ENCODE assay signal across 9 mouse cellular contexts in genomic region chr2:39268357-39268756, GRCm38 (mm10). TPM values are rescaled to one million over a fixed set of nuclear protein-coding genes. Genes with fewer than 3 reads are reported as not detected.
DNase-seq lines count a peak whose midpoint lies in the region; ATAC-seq and TF ChIP-seq lines count a peak whose summit lies in the region.
"Had no signal": no experiment of that assay in that cellular context is flagged by ENCODE, and none has a peak within 500 bp of the region (broad histone marks: within the 10 kb centered on the region; RNA-seq: fewer than 3 reads in every experiment).

No protein-coding gene starts in this region.

- H3K4me3 ChIP-seq in C2C12 (ENCODE audit: insufficient read depth, poor library complexity, severe bottlenecking) = no peak overlapping the region
- H3K4me3 ChIP-seq in lung, embryonic 14.5 days (ENCODE audit: low read depth, low read length) = no peak overlapping the region
- H3K4me3 ChIP-seq: erythroblast, embryonic 14.5 days had no signal

- no peak overlapping the region for H3ac ChIP-seq in C2C12 (ENCODE audit: control insufficient read depth, insufficient read length, low read depth)

- H3K79me3 ChIP-seq in C2C12 (ENCODE audit: low read depth) = no peaks in the 10 kb centered on the region

- H3K36me3 ChIP-seq in C2C12 (ENCODE audit: control insufficient read depth, insufficient read depth) = no peaks in the 10 kb centered on the region
- H3K36me3 ChIP-seq in lung, embryonic 14.5 days (ENCODE audit: insufficient read depth) = no peaks in the 10 kb centered on the region

- no peaks in the 10 kb centered on the region for H3K27me3 ChIP-seq in C2C12 (ENCODE audit: control insufficient read depth, insufficient read depth, insufficient read length)
- no peaks in the 10 kb centered on the region for H3K27me3 ChIP-seq in lung, embryonic 14.5 days (ENCODE audit: insufficient read depth, low read length)

- no peaks in the 10 kb centered on the region for H3K9me3 ChIP-seq in lung, embryonic 14.5 days (ENCODE audit: low read depth, low read length)

- H3K27ac ChIP-seq in lung, embryonic 14.5 days (ENCODE audit: low read depth) = no peak overlapping the region

- intact Hi-C loops in heart, postnatal 14 days (cut with DNase I) = no loop called here
- intact Hi-C loops in heart, postnatal 25 days (cut with DNase I) = loop anchor here (1.0 kb wide), 1 partner anchor 105 kb away; no protein-coding TSS in a partner anchor

- WGBS in lung, embryonic 14.5 days = 44% methylated on average over 3 of the region's 3 CpGs

- ATAC-seq in erythroid progenitor cell, adult 5-6 weeks (replicated peaks; ENCODE audit: low FRiP score, poor library complexity, severe bottlenecking) = peak; percentile 79
- ATAC-seq in lung, embryonic 14.5 days (ENCODE audit: insufficient read depth) = no peak

- H3K79me2 ChIP-seq in C2C12 (ENCODE audit: control insufficient read depth, insufficient read depth) = no peaks in the 10 kb centered on the region

- TF ChIP-seq CTCF in C2C12 (IDR thresholded peaks at IDR 0.05; ENCODE audit: control insufficient read depth, insufficient read depth, insufficient read length) = peak; percentile 37
- TF ChIP-seq CTCF in lung, embryonic 14.5 days (IDR thresholded peaks at IDR 0.05; ENCODE audit: low read depth) = peak; percentile 64

- H3K4me1 ChIP-seq in lung, embryonic 14.5 days (ENCODE audit: insufficient read depth) = no peaks in the 10 kb centered on the region

- no peak overlapping the region for H3K4me2 ChIP-seq in lung, embryonic 14.5 days

- no peak overlapping the region for H3K9ac ChIP-seq in lung, embryonic 14.5 days

- DNase-seq in heart, postnatal 14 days = peak; percentile 2 to 30
- no peak for DNase-seq in heart, postnatal 25 days (ENCODE audit: low spot score)
- peak; percentile 15 for DNase-seq in MEL-GATA-1-ER (ENCODE audit: extremely low read depth, low read depth)
- DNase-seq in lung, embryonic 14.5 days = peak; percentile 69
- peak; percentile 58 for DNase-seq in thymus, postnatal 0 days (ENCODE audit: low spot score)
- DNase-seq in testis, postnatal 10 days (ENCODE audit: low spot score) = no peak

TF ChIP-seq in C2C12, 6 proteins besides CTCF, POLR2A, EP300 and RAD21:
- TF ChIP-seq MYOG (IDR thresholded peaks at IDR 0.05; ENCODE audit: control insufficient read depth, extremely low read depth, insufficient read length) (no peak), CEBPB (IDR thresholded peaks at IDR 0.05; ENCODE audit: low read depth) (no peak), USF1 (IDR thresholded peaks at IDR 0.05; ENCODE audit: low read depth) (no peak), FOSL1 (IDR thresholded peaks at IDR 0.05; ENCODE audit: insufficient read depth, low read length, poor library complexity, severe bottlenecking) (no peak), MAX (IDR thresholded peaks at IDR 0.05) (no peak), MYOD1 (IDR thresholded peaks at IDR 0.05; ENCODE audit: control insufficient read depth, insufficient read length, low read depth) (no peak)

RNA-seq across cellular contexts. Expression of gene Ppp6c, which starts 42.1 kb away (rescaled TPM):
- 10 to 100 TPM; 58.0 to 62.5 TPM for total RNA-seq in heart, postnatal 14 days (2021)
- total RNA-seq in heart, postnatal 25 days (2021) = 10 to 100 TPM; 55.8 to 62.0 TPM
- 29.8 TPM for polyA plus RNA-seq in C2C12 (2012; fragmentation: generic; extraction: Trizol)
- 66.3 and 69.2 TPM in 2 replicates for total RNA-seq in erythroid progenitor cell, adult 5-6 weeks (2015; ENCODE audit: low replicate concordance)
- 46.3 and 68.7 TPM in 2 replicates for total RNA-seq in erythroid progenitor cell, adult 5-6 weeks (2017; ENCODE audit: low replicate concordance)
- polyA plus RNA-seq in lung, embryonic 14.5 days (2014; fragmentation: Nextera tagmentation; extraction: Ambion mirVana) = 79.8 and 84.2 TPM in 2 replicates
- 120 and 129 TPM in 2 replicates for polyA plus RNA-seq in thymus, postnatal 0 days (2015; fragmentation: Nextera tagmentation; extraction: Ambion mirVana)

Comparison
In these comparisons a context has a peak if more than half of its experiments do, and no peak if none do; other contexts are left out.
1. DNase-seq: peak in heart, postnatal 14 days (2 of 2), MEL-GATA-1-ER (single experiment), lung, embryonic 14.5 days (single experiment) and thymus, postnatal 0 days (single experiment); none in heart, postnatal 25 days (single experiment) and testis, postnatal 10 days (single experiment).